Mouse (Mus musculus) liver, postnatal 0 days (tissue): ENCODE measurements around the gene Enthd1. TPM values are rescaled to one million over a fixed set of nuclear protein-coding genes. Genes with fewer than 3 reads are reported as not detected.
A peak's percentile ranks its signal among the peaks of the same experiment; 100 is the strongest.

Experiments
- ATAC-seq: fragments of 200-750 bp; cut with Nextera tagmentation; 2 replicates; pipeline ENCODE4 v1.8.0; 2017; ENCODE audit warnings: mild to moderate bottlenecking, moderate library complexity
- DNase-seq: peaks from one replicate; pipeline ENCODE4 v3.0.0-alpha.2; 2016
- H3K27ac ChIP-seq: fragments of 300-500 bp; sonication (generic); 2 replicates; pipeline ENCODE4 v1.5.1; 2014; ENCODE audit warnings: antibody characterized with exemption, moderate library complexity, mild to moderate bottlenecking, low read depth
- H3K27me3 ChIP-seq: fragments of 300-500 bp; sonication (generic); 2 replicates; pipeline ENCODE4 v1.6.1; 2014; ENCODE audit warnings: low read length, control low read depth, mixed read lengths; ENCODE audit not compliant: insufficient read depth
- H3K36me3 ChIP-seq: fragments of 300-500 bp; sonication (generic); replicated peaks from 2 replicates; pipeline ENCODE4 v1.6.1; 2014; ENCODE audit warnings: mild to moderate bottlenecking, control low read depth, low read length, moderate library complexity, mixed read lengths; ENCODE audit not compliant: insufficient read depth
- H3K4me1 ChIP-seq: fragments of 300-500 bp; sonication (generic); 2 replicates; pipeline ENCODE4 v1.6.1; 2014; ENCODE audit warnings: antibody characterized with exemption, mild to moderate bottlenecking, control low read depth; ENCODE audit not compliant: insufficient read depth
- H3K4me2 ChIP-seq: fragments of 300-500 bp; sonication (generic); 2 replicates; pipeline ENCODE4 v1.6.1; 2014; ENCODE audit warnings: low read depth, mild to moderate bottlenecking, low read length, moderate library complexity, mixed read lengths
- H3K4me3 ChIP-seq: fragments of 300-500 bp; sonication (generic); 2 replicates; pipeline ENCODE4 v1.5.1; 2014; ENCODE audit warnings: low read depth, low read length
- H3K9ac ChIP-seq: fragments of 300-500 bp; sonication (generic); replicated peaks from 2 replicates; pipeline ENCODE4 v1.6.1; 2014; ENCODE audit warnings: mild to moderate bottlenecking, moderate library complexity
- H3K9me3 ChIP-seq: fragments of 300-500 bp; sonication (generic); 2 replicates; pipeline ENCODE4 v1.6.1; 2016; ENCODE audit warnings: mild to moderate bottlenecking, control low read depth, low read length, mixed read lengths
- CTCF ChIP-seq: sonication (generic); IDR thresholded peaks from 2 replicates; pipeline ENCODE4 v1.5.1; 2016; ENCODE audit warnings: antibody characterized with exemption, low read depth
- EP300 ChIP-seq: IDR thresholded peaks from 2 replicates; pipeline ENCODE4 v1.6.1; 2016; ENCODE audit warnings: antibody characterized with exemption, low read depth, mild to moderate bottlenecking
- WGBS: fragments of 180-500 bp; shearing (Covaris S2); extraction: QIAGEN DNeasy Blood & Tissue Kit; methylation state at CpG from one replicate; pipeline ENCODE4 v1.1.7; 2014; ENCODE audit not compliant: insufficient replicate concordance; 5-methylcytosine and 5-hydroxymethylcytosine counted together
- polyA plus RNA-seq: library from polyadenylated mRNA; unstranded; fragments of >200 nt; fragmentation: Nextera tagmentation; extraction: Ambion mirVana; gene quantifications from 2 replicates; pipeline ENCODE4 v1.2.1, GENCODE M21; 2015

The Enthd1 gene
- polyA plus RNA-seq, 1 experiment from 2014 or later: not detected

DNA sequence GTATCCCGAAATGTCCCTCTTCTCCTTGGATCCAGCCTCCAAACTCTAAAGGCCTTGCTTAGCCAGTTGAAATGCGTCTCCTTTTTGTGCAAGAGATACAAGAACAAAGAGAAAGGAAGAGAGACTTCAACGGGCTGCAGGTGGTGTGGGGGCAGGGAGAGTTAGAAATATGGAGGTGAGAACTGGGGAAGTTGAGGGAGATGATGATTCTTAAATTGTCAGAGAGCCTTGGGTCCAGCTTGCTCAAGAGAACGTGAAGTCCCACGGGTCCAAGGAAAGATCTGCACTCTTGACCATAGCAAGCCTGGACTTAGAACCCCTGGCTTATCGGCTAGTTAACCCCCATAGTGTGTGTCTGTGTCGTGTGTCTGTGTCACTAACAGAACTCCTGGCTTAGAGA is 6.7 kb upstream of the Enthd1 start:
- Histone ChIP-seq H3K4me1 (no peaks in the 10 kb centered on the region), H3K36me3 (no peaks in the 10 kb centered on the region), H3K9ac (no peak overlapping the region), H3K4me2 (peak overlapping the region; percentile 48), H3K27me3 (peaks cover under 1% of the 10 kb centered on the region), H3K4me3 (no peak overlapping the region), H3K27ac (peak overlapping the region; percentile 66; the same call in 1 of the 2 replicates), H3K9me3 (no peaks in the 10 kb centered on the region)
- ATAC-seq (no peak), DNase-seq (no peak)
- TF ChIP-seq CTCF (no peak), EP300 (no peak)
- WGBS: 38% methylated on average over 7 of the region's 7 CpGs

- Histone ChIP-seq H3K9ac (no peak overlapping the region), H3K4me2 (no peak overlapping the region), H3K4me3 (no peak overlapping the region), H3K27ac (no peak overlapping the region), H3K27me3 (no peaks in the 10 kb centered on the region; the same call in 1 of the 2 replicates), H3K4me1 (no peaks in the 10 kb centered on the region), H3K9me3 (no peaks in the 10 kb centered on the region), H3K36me3 (no peaks in the 10 kb centered on the region)
- TF ChIP-seq EP300: no peak
- TF ChIP-seq CTCF: no peak
- WGBS: 66% methylated on average over 1 of the region's 1 CpGs
- DNase-seq (no peak), ATAC-seq (no peak)
These were observed 5.3 kb upstream of the Enthd1 start for GRCm38 (mm10) chr15:80570226-80570625.

DNA sequence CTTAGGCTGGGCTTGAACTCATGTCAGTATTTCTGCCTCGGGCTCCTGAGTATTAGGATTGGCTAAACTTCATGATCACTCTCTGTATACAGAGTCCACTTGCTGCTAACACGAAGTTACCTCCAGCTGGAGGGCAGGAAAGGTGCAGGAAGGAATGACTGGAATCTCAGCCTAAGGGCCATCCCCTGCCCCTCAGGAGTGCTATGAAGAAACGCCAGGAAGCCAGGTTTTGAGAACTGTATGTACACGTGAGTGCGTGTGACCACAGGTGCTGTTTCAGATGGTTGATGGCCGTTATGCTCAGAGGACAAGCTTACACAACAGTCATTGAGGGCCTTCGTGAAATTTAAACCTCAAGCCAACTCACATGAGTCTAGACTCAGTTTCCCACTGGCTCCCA is 4.2 kb upstream of the Enthd1 start:
- Histone ChIP-seq H3K9ac (no peak overlapping the region), H3K4me3 (no peak overlapping the region), H3K9me3 (no peaks in the 10 kb centered on the region), H3K4me1 (no peaks in the 10 kb centered on the region), H3K27me3 (peaks cover 4% of the 10 kb centered on the region; the same call in 1 of the 2 replicates), H3K36me3 (no peaks in the 10 kb centered on the region), H3K27ac (no peak overlapping the region), H3K4me2 (no peak overlapping the region)
- WGBS: 62% methylated on average over 7 of the region's 7 CpGs
- TF ChIP-seq CTCF (no peak), EP300 (no peak)
- no peak for DNase-seq
- no peak for ATAC-seq

DNA sequence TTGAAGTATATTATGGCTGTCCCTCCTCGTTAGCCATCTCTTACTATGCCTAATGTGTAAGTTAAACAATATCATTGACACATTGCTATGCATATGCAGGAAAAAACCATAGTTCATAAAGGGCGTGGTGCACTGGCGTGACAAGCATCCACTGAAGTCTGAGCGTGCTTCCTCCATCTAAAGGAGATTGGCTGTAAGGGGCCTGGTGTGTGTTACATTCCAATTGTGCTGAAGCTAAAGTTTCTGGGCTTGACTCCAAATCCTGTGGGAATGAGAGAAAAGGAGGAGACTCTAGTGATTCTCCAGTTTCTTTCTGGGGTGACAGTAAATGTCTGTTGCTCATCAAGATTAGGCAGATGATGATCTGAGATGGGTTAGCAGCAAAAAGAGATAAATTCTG is 2.8 kb upstream of the Enthd1 start:
- no peak overlapping the region for H3K4me3 ChIP-seq
- H3K27me3 ChIP-seq: peaks cover 4% of the 10 kb centered on the region; the same call in 1 of the 2 replicates
- 67% methylated on average over 4 of the region's 4 CpGs for WGBS
- no peak for TF ChIP-seq EP300
- no peak for TF ChIP-seq CTCF
- H3K4me2 ChIP-seq: no peak overlapping the region
- H3K9me3 ChIP-seq: no peaks in the 10 kb centered on the region
- no peak overlapping the region for H3K9ac ChIP-seq
- no peaks in the 10 kb centered on the region for H3K4me1 ChIP-seq
- H3K27ac ChIP-seq: no peak overlapping the region
- ATAC-seq: no peak
- DNase-seq: no peak
- no peaks in the 10 kb centered on the region for H3K36me3 ChIP-seq

GRCm38 (mm10) chr15:80567139-80567538 is 2.2 kb upstream of the Enthd1 start:
- H3K4me1 ChIP-seq: no peaks in the 10 kb centered on the region
- H3K27me3 ChIP-seq: peaks cover 4% of the 10 kb centered on the region; the same call in 1 of the 2 replicates
- H3K4me3 ChIP-seq: no peak overlapping the region
- no peak overlapping the region for H3K9ac ChIP-seq
- H3K4me2 ChIP-seq: no peak overlapping the region
- TF ChIP-seq CTCF (no peak), EP300 (no peak)
- no peaks in the 10 kb centered on the region for H3K9me3 ChIP-seq
- H3K27ac ChIP-seq: no peak overlapping the region
- 67% methylated on average over 3 of the region's 3 CpGs for WGBS
- DNase-seq: no peak
- no peaks in the 10 kb centered on the region for H3K36me3 ChIP-seq
- no peak for ATAC-seq

DNA sequence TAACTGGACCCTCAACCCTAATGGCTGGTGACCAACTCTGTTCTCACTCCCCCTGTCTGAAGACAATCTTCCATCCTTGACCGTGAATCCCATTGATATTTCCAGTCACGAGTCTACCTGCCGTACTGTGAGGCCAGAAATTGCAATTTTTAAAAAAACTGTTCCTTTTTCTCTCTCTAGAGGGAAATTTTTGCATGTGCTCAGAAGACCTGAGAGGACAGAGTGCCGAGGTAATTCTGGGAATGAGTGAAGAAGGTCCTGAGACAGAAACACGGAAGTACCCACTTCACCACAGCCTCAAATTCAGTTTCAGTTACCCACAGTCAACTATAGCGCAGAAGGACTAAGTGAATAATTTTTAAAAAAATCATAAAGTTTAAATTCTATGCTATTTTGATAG is 1.7 kb upstream of the Enthd1 start:
- no peak overlapping the region for H3K4me2 ChIP-seq
- no peak overlapping the region for H3K27ac ChIP-seq
- H3K36me3 ChIP-seq: no peaks in the 10 kb centered on the region
- WGBS: 77% methylated on average over 6 of the region's 6 CpGs
- H3K27me3 ChIP-seq: peaks cover 4% of the 10 kb centered on the region; the same call in 1 of the 2 replicates
- ATAC-seq (no peak), DNase-seq (no peak)
- H3K9me3 ChIP-seq: no peaks in the 10 kb centered on the region
- no peak overlapping the region for H3K4me3 ChIP-seq
- no peak for TF ChIP-seq EP300
- TF ChIP-seq CTCF: no peak
- no peak overlapping the region for H3K9ac ChIP-seq
- H3K4me1 ChIP-seq: no peaks in the 10 kb centered on the region
